Mouse (Mus musculus) hindbrain, embryonic 16.5 days (tissue): ENCODE measurements around the gene Gm28171. TPM values are rescaled to one million over a fixed set of nuclear protein-coding genes. Genes with fewer than 3 reads are reported as not detected.
"Not testable (repeated sequence)": the region's sequence is repeated elsewhere in the genome, so short reads cannot be mapped to it uniquely, and the experiment has no call there.

Experiments
- ATAC-seq: fragments of 200-750 bp; cut with Nextera tagmentation; 2 replicates; pipeline ENCODE4 v1.8.0; 2017; ENCODE audit warnings: moderate TSS enrichment, moderate library complexity
- H3K27ac ChIP-seq: fragments of 300-500 bp; sonication (generic); 2 replicates; pipeline ENCODE4 v1.5.1; 2014; ENCODE audit warnings: low read depth, mild to moderate bottlenecking, control low read depth, low read length, moderate library complexity
- H3K27me3 ChIP-seq: fragments of 300-500 bp; sonication (generic); replicated peaks from 2 replicates; pipeline ENCODE4 v1.6.1; 2014; ENCODE audit warnings: low read length; ENCODE audit not compliant: control insufficient read depth, insufficient read depth
- H3K36me3 ChIP-seq: fragments of 300-500 bp; sonication (generic); 2 replicates; pipeline ENCODE4 v1.6.1; 2014; ENCODE audit warnings: mild to moderate bottlenecking, low read length, moderate library complexity, mixed read lengths; ENCODE audit not compliant: control insufficient read depth, insufficient read depth
- H3K4me1 ChIP-seq: fragments of 300-500 bp; sonication (generic); 2 replicates; pipeline ENCODE4 v1.6.1; 2014; ENCODE audit warnings: low read depth, low read length; ENCODE audit not compliant: control insufficient read depth, insufficient read depth
- H3K4me2 ChIP-seq: fragments of 300-500 bp; sonication (generic); 2 replicates; pipeline ENCODE4 v1.6.1; 2014; ENCODE audit warnings: mild to moderate bottlenecking, low read length, control low read depth, moderate library complexity
- H3K4me3 ChIP-seq: fragments of 300-500 bp; sonication (generic); 2 replicates; pipeline ENCODE4 v1.5.1; 2014; ENCODE audit warnings: mild to moderate bottlenecking, low read length, control low read depth, moderate library complexity
- H3K9ac ChIP-seq: fragments of 300-500 bp; sonication (generic); 2 replicates; pipeline ENCODE4 v1.6.1; 2014; ENCODE audit warnings: low read depth, mild to moderate bottlenecking, control low read depth, low read length, moderate library complexity
- H3K9me3 ChIP-seq: fragments of 300-500 bp; sonication (generic); 2 replicates; pipeline ENCODE4 v1.6.1; 2014; ENCODE audit warnings: mild to moderate bottlenecking, low read length, moderate library complexity; ENCODE audit not compliant: control insufficient read depth
- WGBS: fragments of 180-500 bp; shearing (Covaris S2); extraction: QIAGEN DNeasy Blood & Tissue Kit; methylation state at CpG from one replicate; pipeline ENCODE4 v1.1.7; 2014; 5-methylcytosine and 5-hydroxymethylcytosine counted together
- polyA plus RNA-seq: library from polyadenylated mRNA; unstranded; fragments of >200 nt; fragmentation: Nextera tagmentation; extraction: Ambion mirVana; gene quantifications from 2 replicates; pipeline ENCODE4 v1.2.1, GENCODE M21; 2015

Gene Gm28171
- not detected in 2 replicates for polyA plus RNA-seq

GRCm38 (mm10) chrY:5793095-5793494 lies at the start of gene Gm28171:
Gene Gm28171 (plus strand): TSS chrY:5793395.
- ATAC-seq: not testable (repeated sequence)

More at GRCm38 (mm10) chrY:5793095-5793494, at the start of gene Gm28171:
- not testable (repeated sequence) for H3K9ac ChIP-seq, H3K27ac ChIP-seq, H3K4me3 ChIP-seq, H3K36me3 ChIP-seq, H3K27me3 ChIP-seq, H3K4me2 ChIP-seq, H3K9me3 ChIP-seq, H3K4me1 ChIP-seq
- WGBS: no CpG with 5 or more reads among the region's 1 CpGs

Other genes with a start within 250 kb of the Gm28171 start
- gene Gm21854, start 136.4 kb upstream of the Gm28171 start, polyA plus RNA-seq: not detected in 2 replicates
- not detected in 2 replicates for gene Gm20914, start 67.4 kb upstream of the Gm28171 start, polyA plus RNA-seq
- not detected in 2 replicates for gene Gm21778, start 149.1 kb downstream of the Gm28171 start, polyA plus RNA-seq